Mouse (Mus musculus) hindbrain, embryonic 11.5 days (tissue): Measurements from ENCODE around the gene Mrps23. TPM values are rescaled to one million over a fixed set of nuclear protein-coding genes. Genes with fewer than 3 reads are reported as not detected.

ENCODE experiments used
- ATAC-seq: fragments of 200-750 bp; cut with Nextera tagmentation; 2 replicates; pipeline ENCODE4 v1.8.0; 2017; ENCODE audit warnings: mild to moderate bottlenecking, moderate TSS enrichment, moderate library complexity; ENCODE audit not compliant: low FRiP score
- DNase-seq: peaks from one replicate; pipeline ENCODE4 v3.0.0-alpha.2; 2015; ENCODE audit warnings: low spot score
- H3K27ac ChIP-seq: fragments of 300-500 bp; sonication (generic); 2 replicates; pipeline ENCODE4 v1.5.1; 2014; ENCODE audit warnings: mild to moderate bottlenecking, low read depth, low read length
- H3K27me3 ChIP-seq: fragments of 300-500 bp; sonication (generic); 2 replicates; pipeline ENCODE4 v1.6.1; 2014; ENCODE audit warnings: mild to moderate bottlenecking, low read length, moderate library complexity, mixed read lengths; ENCODE audit not compliant: control insufficient read depth, insufficient read depth
- H3K36me3 ChIP-seq: fragments of 300-500 bp; sonication (generic); 2 replicates; pipeline ENCODE4 v1.6.1; 2014; ENCODE audit warnings: mild to moderate bottlenecking, low read length, moderate library complexity, mixed read lengths; ENCODE audit not compliant: control insufficient read depth, insufficient read depth
- H3K4me1 ChIP-seq: fragments of 300-500 bp; sonication (generic); replicated peaks from 2 replicates; pipeline ENCODE4 v1.6.1; 2014; ENCODE audit warnings: low read length, mixed read lengths; ENCODE audit not compliant: control insufficient read depth, insufficient read depth
- H3K4me2 ChIP-seq: fragments of 300-500 bp; sonication (generic); replicated peaks from 2 replicates; pipeline ENCODE4 v1.6.1; 2014; ENCODE audit warnings: mild to moderate bottlenecking, low read depth, low read length
- H3K4me3 ChIP-seq: fragments of 300-500 bp; sonication (generic); 2 replicates; pipeline ENCODE4 v1.5.1; 2014; ENCODE audit warnings: low read depth, low read length
- H3K9ac ChIP-seq: fragments of 300-500 bp; sonication (generic); 2 replicates; pipeline ENCODE4 v1.6.1; 2014; ENCODE audit warnings: low read depth, low read length
- H3K9me3 ChIP-seq: fragments of 300-500 bp; sonication (generic); 2 replicates; pipeline ENCODE4 v1.6.1; 2016; ENCODE audit warnings: low read length; ENCODE audit not compliant: control insufficient read depth
- WGBS: fragments of 180-500 bp; shearing (Covaris S2); extraction: QIAGEN DNeasy Blood & Tissue Kit; methylation state at CpG from one replicate; pipeline ENCODE4 v1.1.7; 2014; 5-methylcytosine and 5-hydroxymethylcytosine counted together
- polyA plus RNA-seq: library from polyadenylated mRNA; unstranded; fragments of >200 nt; fragmentation: Nextera tagmentation; extraction: Ambion mirVana; gene quantifications from 2 replicates; pipeline ENCODE4 v1.2.1, GENCODE M21; 2014

The Mrps23 gene
- polyA plus RNA-seq, 1 experiment from 2014 or later = 84.5 TPM

GRCm38 (mm10) chr11:88207697-88208096 is 3.5 kb downstream of the Mrps23 start:
- ATAC-seq (no peak), DNase-seq (no peak)
- H3K36me3 ChIP-seq = peaks cover 3% of the 10 kb centered on the region; the same call in 1 of the 2 replicates
- H3K9me3 ChIP-seq = no peaks in the 10 kb centered on the region
- no peaks in the 10 kb centered on the region for H3K27me3 ChIP-seq
- no peak overlapping the region for H3K4me2 ChIP-seq
- H3K4me1 ChIP-seq = peaks cover 4% of the 10 kb centered on the region; the same call in 1 of the 2 replicates
- 89% methylated on average over 2 of the region's 2 CpGs for WGBS
- H3K27ac ChIP-seq = no peak overlapping the region
- H3K9ac ChIP-seq = no peak overlapping the region
- H3K4me3 ChIP-seq = no peak overlapping the region

- H3K36me3 ChIP-seq = peaks cover 3% of the 10 kb centered on the region; the same call in 1 of the 2 replicates
- no peak overlapping the region for H3K9ac ChIP-seq
- no peaks in the 10 kb centered on the region for H3K27me3 ChIP-seq
- H3K27ac ChIP-seq = no peak overlapping the region
- DNase-seq = no peak
- H3K4me1 ChIP-seq = no peaks in the 10 kb centered on the region
- no peaks in the 10 kb centered on the region for H3K9me3 ChIP-seq
- no peak for ATAC-seq
- H3K4me2 ChIP-seq = no peak overlapping the region
- WGBS = 91% methylated on average over 5 of the region's 5 CpGs
- H3K4me3 ChIP-seq = no peak overlapping the region
These were observed 7.8 kb downstream of the Mrps23 start for GRCm38 (mm10) chr11:88211824-88212582.

GRCm38 (mm10) chr11:88213757-88214156 is 9.6 kb downstream of the Mrps23 start:
- ATAC-seq (no peak), DNase-seq (no peak)
- H3K9ac ChIP-seq = no peak overlapping the region
- H3K27ac ChIP-seq = no peak overlapping the region
- no peak overlapping the region for H3K4me2 ChIP-seq
- H3K9me3 ChIP-seq = no peaks in the 10 kb centered on the region
- H3K27me3 ChIP-seq = no peaks in the 10 kb centered on the region
- peaks cover 3% of the 10 kb centered on the region; the same call in 1 of the 2 replicates for H3K36me3 ChIP-seq
- H3K4me3 ChIP-seq = no peak overlapping the region
- H3K4me1 ChIP-seq = no peaks in the 10 kb centered on the region
- 60% methylated on average over 6 of the region's 6 CpGs for WGBS

- Histone ChIP-seq H3K4me1 (no peaks in the 10 kb centered on the region), H3K36me3 (no peaks in the 10 kb centered on the region; the same call in 1 of the 2 replicates), H3K9me3 (no peaks in the 10 kb centered on the region), H3K4me3 (no peak overlapping the region), H3K27me3 (no peaks in the 10 kb centered on the region), H3K27ac (peak overlapping the region; percentile 70), H3K9ac (no peak overlapping the region), H3K4me2 (no peak overlapping the region; the same call in 1 of the 2 replicates)
- 57% methylated on average over 21 of the region's 21 CpGs for WGBS
- ATAC-seq (peak; percentile 76; the same call in 1 of the 2 replicates), DNase-seq (peak; percentile 55)
These were observed 11.0 kb downstream of the Mrps23 start for GRCm38 (mm10) chr11:88214881-88215831.

GRCm38 (mm10) chr11:88216231-88216685 is 12.1 kb downstream of the Mrps23 start:
- Histone ChIP-seq H3K27me3 (no peaks in the 10 kb centered on the region), H3K9ac (peak overlapping the region; percentile 38; the same call in 1 of the 2 replicates), H3K4me3 (no peak overlapping the region), H3K4me2 (no peak overlapping the region; the same call in 1 of the 2 replicates), H3K36me3 (no peaks in the 10 kb centered on the region), H3K27ac (peak overlapping the region; percentile 70), H3K9me3 (no peaks in the 10 kb centered on the region), H3K4me1 (no peaks in the 10 kb centered on the region)
- peak; percentile 43 for ATAC-seq
- DNase-seq = peak; percentile 89
- 16% methylated on average over 10 of the region's 10 CpGs for WGBS

- H3K4me2 ChIP-seq = no peak overlapping the region
- no peaks in the 10 kb centered on the region for H3K9me3 ChIP-seq
- WGBS = 87% methylated on average over 6 of the region's 6 CpGs
- DNase-seq (no peak), ATAC-seq (no peak)
- H3K4me3 ChIP-seq = no peak overlapping the region
- H3K9ac ChIP-seq = no peak overlapping the region
- no peaks in the 10 kb centered on the region for H3K27me3 ChIP-seq
- H3K27ac ChIP-seq = no peak overlapping the region
- H3K36me3 ChIP-seq = no peaks in the 10 kb centered on the region
- no peaks in the 10 kb centered on the region for H3K4me1 ChIP-seq
These were observed 14.0 kb downstream of the Mrps23 start for GRCm38 (mm10) chr11:88218155-88218554.

- 72% methylated on average over 7 of the region's 7 CpGs for WGBS
- no peak overlapping the region for H3K27ac ChIP-seq
These were observed 14.4 kb downstream of the Mrps23 start for GRCm38 (mm10) chr11:88218586-88218985.

GRCm38 (mm10) chr11:88221929-88222475 is 17.8 kb downstream of the Mrps23 start:
- no peaks in the 10 kb centered on the region for H3K27me3 ChIP-seq
- no peak overlapping the region for H3K4me3 ChIP-seq
- no peaks in the 10 kb centered on the region for H3K9me3 ChIP-seq
- no peak for DNase-seq
- H3K27ac ChIP-seq = no peak overlapping the region
- H3K9ac ChIP-seq = no peak overlapping the region
- no peaks in the 10 kb centered on the region for H3K4me1 ChIP-seq
- no peak for ATAC-seq
- H3K4me2 ChIP-seq = no peak overlapping the region
- WGBS = 87% methylated on average over 15 of the region's 15 CpGs
- H3K36me3 ChIP-seq = no peaks in the 10 kb centered on the region

More at GRCm38 (mm10) chr11:88218586-88218985, 14.4 kb downstream of the Mrps23 start:
- DNase-seq (no peak), ATAC-seq (no peak)
- H3K9me3 ChIP-seq = no peaks in the 10 kb centered on the region
- H3K9ac ChIP-seq = no peak overlapping the region
- no peaks in the 10 kb centered on the region for H3K4me1 ChIP-seq
- H3K36me3 ChIP-seq = no peaks in the 10 kb centered on the region
- H3K27me3 ChIP-seq = no peaks in the 10 kb centered on the region
- H3K4me2 ChIP-seq = no peak overlapping the region
- no peak overlapping the region for H3K4me3 ChIP-seq
